Mouse (Mus musculus): ENCODE measurements around the gene Pigb. TPM values are rescaled to one million over a fixed set of nuclear protein-coding genes. Genes with fewer than 3 reads are reported as not detected.

The Pigb gene
- 13.2 TPM for polyA plus RNA-seq (2014; fragmentation: Illumina TruSeq; extraction: RNeasy Lipid Tissue Mini Kit (QIAGEN cat#74804))

DNA sequence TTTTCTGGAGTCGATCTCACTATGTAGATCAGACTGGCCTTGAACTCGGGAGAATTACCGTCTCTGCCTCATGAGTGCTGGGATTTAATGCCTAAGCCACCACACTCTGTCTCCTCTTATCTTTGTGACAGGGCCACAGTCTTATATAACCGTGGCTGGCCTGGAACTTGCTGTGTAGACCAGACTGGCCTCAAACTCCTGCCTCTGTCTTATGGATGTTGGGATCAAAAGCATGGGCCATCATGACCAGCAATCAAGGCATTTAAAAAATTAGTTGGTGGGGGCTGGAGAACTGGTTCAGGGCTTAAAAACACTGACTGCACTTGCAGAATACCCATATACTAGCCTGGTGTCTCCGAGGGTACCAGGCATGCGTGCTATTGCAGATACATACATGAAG is at the start of gene Pigb:
Gene Pigb (minus strand): TSS at position 299 of the 400 bp plus-strand sequence.

GRCm38 (mm10) chr9:73044146-73045079 is 4.2 kb upstream of the Pigb start, which contains the start of gene Rab27a:
Rab27a (plus strand) TSS chr9:73044854.

DNA sequence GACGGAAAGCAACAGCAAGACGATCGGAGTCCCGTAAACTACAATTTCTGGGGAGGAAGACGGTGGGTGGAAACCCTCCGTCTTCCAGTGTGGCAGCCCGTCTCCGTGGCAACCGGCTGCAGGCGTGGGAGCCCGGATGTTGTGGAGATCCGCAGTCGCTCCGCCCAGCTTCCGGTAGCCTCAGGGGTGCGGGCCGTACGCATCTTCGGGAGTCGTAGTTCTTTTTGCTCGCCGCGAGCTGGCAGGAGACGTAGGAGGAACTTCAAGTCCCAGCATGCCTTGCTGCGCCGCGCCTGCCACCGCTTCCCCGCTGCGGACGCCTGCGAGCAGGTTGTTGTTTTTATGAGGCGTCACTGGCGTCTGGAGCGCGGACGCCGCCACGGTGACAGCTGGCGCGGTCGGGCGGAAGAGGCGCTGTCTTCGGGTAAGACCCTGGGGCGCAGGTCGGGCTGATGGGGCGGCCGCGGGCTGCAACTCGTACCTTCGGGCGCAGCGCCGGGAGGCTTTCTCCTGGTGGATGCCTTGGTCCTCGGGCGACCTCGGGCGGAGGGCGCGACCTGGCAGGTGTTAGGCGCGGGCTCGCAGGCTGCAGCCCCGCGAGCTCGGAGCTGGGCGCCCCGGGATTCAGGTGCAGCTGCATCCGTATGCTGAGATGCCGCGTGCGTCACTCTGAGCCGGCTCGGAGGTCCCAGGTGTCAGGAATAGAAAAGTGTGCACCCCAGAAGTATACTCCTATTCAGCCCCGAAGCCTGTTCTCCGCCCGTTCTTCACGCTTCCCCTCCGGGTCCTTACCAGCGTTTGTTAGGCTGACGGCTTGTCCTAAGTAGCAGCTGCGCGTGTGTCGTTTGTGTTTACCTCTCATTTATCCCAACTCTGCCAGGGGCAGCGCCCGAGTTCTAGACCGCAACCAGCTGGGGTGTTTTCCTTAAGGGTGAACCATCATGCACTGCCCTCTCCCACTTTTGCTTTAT is 54.6 kb downstream of the Pigb start, which contains the start of the genes Ccpg1os and Ccpg1:
Gene Ccpg1os (minus strand): TSS at position 133 of the 971 bp plus-strand sequence.
Gene Ccpg1 (plus strand): TSS at position 180 of the 971 bp plus-strand sequence.

DNA sequence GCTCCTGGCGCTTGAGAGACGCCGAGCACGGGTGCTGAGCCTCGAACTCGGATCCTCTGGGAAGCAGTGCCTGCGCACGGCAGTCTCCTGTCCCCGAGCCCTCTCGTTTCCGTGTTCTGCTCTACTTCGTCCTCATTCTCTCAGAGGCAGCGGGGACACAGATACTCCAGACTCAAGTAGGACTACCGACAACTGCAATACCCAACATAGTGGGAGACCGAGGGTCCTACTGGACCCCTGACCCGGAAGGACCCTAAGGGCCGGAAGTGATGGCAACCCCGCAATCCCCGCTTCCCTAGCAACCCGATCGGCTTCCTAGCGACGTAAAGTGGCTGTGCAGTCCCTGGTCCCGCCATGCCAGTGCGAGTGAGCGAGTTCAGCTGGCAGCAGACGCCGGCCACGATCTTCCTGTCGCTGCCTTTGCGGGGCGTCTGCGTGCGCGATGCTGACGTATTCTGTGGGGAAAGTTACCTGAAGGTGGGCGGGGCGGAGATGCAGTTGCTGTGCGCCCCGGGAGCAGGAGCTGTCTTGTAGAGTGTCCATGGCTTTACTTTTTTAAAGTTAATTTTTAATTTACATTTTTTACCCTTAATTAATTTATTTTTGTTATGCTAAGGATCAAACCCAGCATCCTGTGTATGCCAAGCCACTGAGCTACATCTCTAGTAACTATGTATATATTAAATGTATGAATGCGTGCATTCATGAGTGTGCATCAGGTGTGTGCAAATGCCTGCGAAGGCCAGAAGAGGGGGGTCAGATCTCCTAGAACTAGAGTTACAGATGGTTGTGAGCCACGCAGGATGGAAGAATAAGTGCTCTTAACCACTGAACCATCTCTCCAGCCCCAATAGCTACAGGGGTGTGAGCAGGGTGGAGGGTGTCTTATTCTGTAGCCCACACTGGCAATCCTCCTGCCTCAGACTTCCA is 81.4 kb downstream of the Pigb start, which contains the start of the genes Dyx1c1 and Gm44503:
Gene Dyx1c1 (plus strand): TSS at position 265 of the 930 bp plus-strand sequence.
Gene Gm44503 (plus strand): TSS at position 332 of the 930 bp plus-strand sequence.

Other genes with a start within 250 kb of the Pigb start
- 0.94 TPM for gene Prtg, start 233.5 kb downstream of the Pigb start, polyA plus RNA-seq (2014; fragmentation: Illumina TruSeq; extraction: RNeasy Lipid Tissue Mini Kit (QIAGEN cat#74804))
- gene Pygo1, start 114.7 kb downstream of the Pigb start, polyA plus RNA-seq (2014; fragmentation: Illumina TruSeq; extraction: RNeasy Lipid Tissue Mini Kit (QIAGEN cat#74804)) = 20.2 TPM
- 3.8 TPM for gene Dyx1c1, start 81.6 kb downstream of the Pigb start, polyA plus RNA-seq (2014; fragmentation: Illumina TruSeq; extraction: RNeasy Lipid Tissue Mini Kit (QIAGEN cat#74804))
- 1.5 TPM for gene Gm44503, start 81.5 kb downstream of the Pigb start, polyA plus RNA-seq (2014; fragmentation: Illumina TruSeq; extraction: RNeasy Lipid Tissue Mini Kit (QIAGEN cat#74804))
- gene Ccpg1os, start 55.0 kb downstream of the Pigb start, polyA plus RNA-seq (2014; fragmentation: Illumina TruSeq; extraction: RNeasy Lipid Tissue Mini Kit (QIAGEN cat#74804)) = 23.7 TPM
- 181 TPM for gene Ccpg1, start 54.9 kb downstream of the Pigb start, polyA plus RNA-seq (2014; fragmentation: Illumina TruSeq; extraction: RNeasy Lipid Tissue Mini Kit (QIAGEN cat#74804))
- gene Rab27a, start 4.5 kb upstream of the Pigb start, polyA plus RNA-seq (2014; fragmentation: Illumina TruSeq; extraction: RNeasy Lipid Tissue Mini Kit (QIAGEN cat#74804)) = 12.1 TPM
- 6.2 TPM for gene Khdc3, start 61.5 kb upstream of the Pigb start, polyA plus RNA-seq (2014; fragmentation: Illumina TruSeq; extraction: RNeasy Lipid Tissue Mini Kit (QIAGEN cat#74804))
- gene Gm20509, start 62.1 kb upstream of the Pigb start, polyA plus RNA-seq (2014; fragmentation: Illumina TruSeq; extraction: RNeasy Lipid Tissue Mini Kit (QIAGEN cat#74804)) = 2.3 TPM
- 100 TPM for gene Rsl24d1, start 73.0 kb upstream of the Pigb start, polyA plus RNA-seq (2014; fragmentation: Illumina TruSeq; extraction: RNeasy Lipid Tissue Mini Kit (QIAGEN cat#74804))